Mouse (Mus musculus) E14TG2a.4 (cell line): ENCODE results near the gene Gm28308.

Experiments used
- H3K27me3 ChIP-seq: 2 replicates; pipeline ENCODE4 v1.6.1; 2014; ENCODE audit warnings: low read length, control low read depth; ENCODE audit not compliant: insufficient read depth
- H3K36me3 ChIP-seq: 2 replicates; pipeline ENCODE4 v1.6.1; 2014; ENCODE audit warnings: low read length, control low read depth; ENCODE audit not compliant: insufficient read depth
- H3K4me1 ChIP-seq: replicated peaks from 2 replicates; pipeline ENCODE4 v1.6.1; 2014; ENCODE audit warnings: low read depth, low read length, control low read depth
- H3K4me3 ChIP-seq: replicated peaks from 2 replicates; pipeline ENCODE4 v1.5.1; 2014; ENCODE audit warnings: mild to moderate bottlenecking, low read length
- H3K9me3 ChIP-seq: 2 replicates; pipeline ENCODE4 v1.6.1; 2014; ENCODE audit warnings: low read length, control low read depth
- CTCF ChIP-seq: conservative IDR thresholded peaks from 2 replicates; pipeline ENCODE4 v1.5.1; 2014; ENCODE audit warnings: low read length
- NANOG ChIP-seq: IDR thresholded peaks from 2 replicates; pipeline ENCODE4 v1.6.1; 2014; ENCODE audit warnings: borderline replicate concordance, low read length, mixed read lengths
- POU5F1 ChIP-seq: IDR thresholded peaks from 2 replicates; pipeline ENCODE4 v1.6.1; 2014; ENCODE audit warnings: low read length, borderline replicate concordance

Gm28308 gene

GRCm38 (mm10) chr6:52229558-52230416 lies 16.6 kb upstream of the Gm28308 start:
- TF ChIP-seq POU5F1 (peak; percentile 10; the same call in 1 of the 2 replicates), CTCF (no peak), NANOG (no peak)
- H3K9me3 ChIP-seq = no peaks in the 10 kb centered on the region
- peaks cover 96% of the 10 kb centered on the region for H3K27me3 ChIP-seq
- no peaks in the 10 kb centered on the region for H3K36me3 ChIP-seq
- H3K4me1 ChIP-seq = peaks cover 63% of the 10 kb centered on the region
- peak overlapping the region; percentile 39 for H3K4me3 ChIP-seq

- H3K9me3 ChIP-seq = no peaks in the 10 kb centered on the region
- H3K4me1 ChIP-seq = peaks cover 68% of the 10 kb centered on the region
- H3K27me3 ChIP-seq = peaks cover 96% of the 10 kb centered on the region
- no peak for TF ChIP-seq POU5F1
- TF ChIP-seq NANOG = no peak
- TF ChIP-seq CTCF = no peak
- H3K4me3 ChIP-seq = peak overlapping the region; percentile 30; the same call in 1 of the 2 replicates
- H3K36me3 ChIP-seq = no peaks in the 10 kb centered on the region
Measured at GRCm38 (mm10) chr6:52228475-52229465, 15.6 kb upstream of the Gm28308 start.

- H3K9me3 ChIP-seq = no peaks in the 10 kb centered on the region
- TF ChIP-seq CTCF (no peak), POU5F1 (no peak), NANOG (no peak)
- H3K27me3 ChIP-seq = peaks cover 96% of the 10 kb centered on the region
- no peak overlapping the region for H3K4me3 ChIP-seq
- H3K4me1 ChIP-seq = peaks cover 56% of the 10 kb centered on the region
- H3K36me3 ChIP-seq = no peaks in the 10 kb centered on the region
Measured at GRCm38 (mm10) chr6:52227470-52228222, 14.5 kb upstream of the Gm28308 start.

- no peak for TF ChIP-seq NANOG
- no peak for TF ChIP-seq POU5F1
- TF ChIP-seq CTCF = no peak
- Histone ChIP-seq H3K27me3 (peaks cover 96% of the 10 kb centered on the region), H3K4me3 (no peak overlapping the region), H3K36me3 (no peaks in the 10 kb centered on the region), H3K4me1 (peaks cover 55% of the 10 kb centered on the region), H3K9me3 (no peaks in the 10 kb centered on the region)
Measured at GRCm38 (mm10) chr6:52226569-52227257, 13.6 kb upstream of the Gm28308 start.

- H3K27me3 ChIP-seq = peaks cover 98% of the 10 kb centered on the region
- no peak for TF ChIP-seq POU5F1
- TF ChIP-seq CTCF = no peak
- no peak for TF ChIP-seq NANOG
- no peaks in the 10 kb centered on the region for H3K36me3 ChIP-seq
- peaks cover 60% of the 10 kb centered on the region for H3K4me1 ChIP-seq
- H3K9me3 ChIP-seq = no peaks in the 10 kb centered on the region
- peak overlapping the region; percentile 71 for H3K4me3 ChIP-seq
Measured at GRCm38 (mm10) chr6:52225612-52226568, 12.8 kb upstream of the Gm28308 start.

GRCm38 (mm10) chr6:52224895-52225611 lies 11.9 kb upstream of the Gm28308 start:
- Histone ChIP-seq H3K4me1 (peaks cover 57% of the 10 kb centered on the region), H3K9me3 (no peaks in the 10 kb centered on the region), H3K4me3 (peak overlapping the region; percentile 71), H3K36me3 (no peaks in the 10 kb centered on the region), H3K27me3 (peaks cover 98% of the 10 kb centered on the region)
- TF ChIP-seq NANOG = no peak
- TF ChIP-seq CTCF = no peak
- TF ChIP-seq POU5F1 = no peak
